Mouse (Mus musculus) neutrophil, adult 59 days (primary cell): ENCODE results near the gene Srsy. TPM values are rescaled to one million over a fixed set of nuclear protein-coding genes. Genes with fewer than 3 reads are reported as not detected.

ENCODE experiments used
- total RNA-seq, 2 experiments: library from RNA; stranded (reverse); gene quantifications; 1 replicate in 1 of 2; 2 replicates in 1 of 2; pipeline ENCODE4 v1.2.4; 2023

Gene Srsy
- not detected for total RNA-seq

GRCm38 (mm10) chrY:17937230-17937629 lies at the start of gene Srsy:
TSS of gene Srsy (minus strand) at chrY:17937330.

Other genes starting within 250 kb of the Srsy start
- gene Gm21904, start 91.1 kb downstream of the Srsy start, total RNA-seq, result not detected
- gene Gm20772, start 62.6 kb downstream of the Srsy start, total RNA-seq, result not detected
- not detected for gene Gm20831, start 62.6 kb downstream of the Srsy start, total RNA-seq
- gene Gm21764, start 124.5 kb upstream of the Srsy start, total RNA-seq, result not detected
- gene Ssty1, start 151.8 kb upstream of the Srsy start, total RNA-seq, result not detected